Mouse (Mus musculus): ENCODE measurements around the gene Tspear.
"Not testable (repeated sequence)": the region's sequence is repeated elsewhere in the genome, so short reads cannot be mapped to it uniquely, and the experiment has no call there.

The Tspear gene

DNA sequence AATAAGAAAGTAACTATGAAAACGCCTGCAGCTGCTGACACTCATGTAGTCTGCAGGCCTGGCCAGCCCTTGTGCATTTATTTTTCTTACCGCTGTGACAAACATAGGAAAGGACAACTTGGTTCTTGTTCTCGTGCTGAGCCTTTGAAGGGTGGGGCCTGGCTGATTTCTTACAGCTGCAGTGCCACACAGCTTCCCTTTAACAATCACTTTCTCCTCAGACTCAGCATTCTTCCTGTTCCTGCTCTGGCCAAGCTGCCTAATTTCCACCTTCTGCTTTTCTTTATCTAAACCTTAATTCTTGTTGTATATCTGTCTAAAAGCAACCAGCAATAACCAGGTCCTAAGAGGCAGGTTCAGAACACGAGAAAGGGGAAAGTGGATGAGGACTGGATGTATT, 27.4 kb downstream of the Tspear start:
- DNase-seq = no peak

DNA sequence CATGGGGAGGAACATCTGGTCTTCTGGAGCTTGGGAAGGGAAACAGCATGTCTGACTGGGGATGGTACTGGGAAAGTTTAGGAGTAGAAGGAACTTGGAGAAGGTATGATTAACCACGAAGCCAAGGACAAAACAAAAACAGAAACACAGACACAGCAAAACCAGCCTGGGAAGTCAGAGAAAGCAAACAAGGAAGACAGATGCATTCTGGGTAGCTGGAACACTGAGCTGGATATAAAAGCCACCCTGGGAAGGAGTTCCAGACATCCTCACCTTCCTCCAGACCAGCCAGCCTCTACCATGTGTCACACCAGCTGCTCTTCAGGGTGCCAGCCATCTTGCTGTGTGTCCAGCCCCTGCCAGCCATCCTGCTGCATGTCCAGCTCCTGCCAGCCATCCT, 29.1 kb downstream of the Tspear start, which contains the start of gene Gm10142:
Gene Gm10142 (plus strand): TSS at position 301 of the 400 bp plus-strand sequence.
- DNase-seq = no peak

DNA sequence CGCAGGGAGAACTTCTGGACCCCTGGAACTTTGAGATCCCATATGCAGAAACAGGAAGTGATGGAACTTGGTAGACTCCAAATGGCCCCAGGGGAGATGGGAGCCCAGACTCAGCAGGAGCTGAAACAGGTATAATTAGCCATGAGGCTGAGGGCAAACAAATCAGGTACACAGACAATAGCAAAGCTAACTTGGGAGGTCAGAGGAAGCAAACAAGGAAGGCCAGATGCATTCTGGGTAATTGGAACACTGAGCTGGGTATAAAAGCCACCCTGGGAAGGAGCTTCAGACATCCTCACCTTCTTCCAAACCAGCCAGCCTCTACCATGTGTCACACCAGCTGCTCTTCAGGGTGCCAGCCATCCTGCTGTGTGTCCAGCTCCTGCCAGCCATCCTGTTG, 33.9 kb downstream of the Tspear start, which contains the start of gene Krtap12-1:
Gene Krtap12-1 (plus strand): TSS at position 301 of the 400 bp plus-strand sequence.
- not testable (repeated sequence) for DNase-seq

DNA sequence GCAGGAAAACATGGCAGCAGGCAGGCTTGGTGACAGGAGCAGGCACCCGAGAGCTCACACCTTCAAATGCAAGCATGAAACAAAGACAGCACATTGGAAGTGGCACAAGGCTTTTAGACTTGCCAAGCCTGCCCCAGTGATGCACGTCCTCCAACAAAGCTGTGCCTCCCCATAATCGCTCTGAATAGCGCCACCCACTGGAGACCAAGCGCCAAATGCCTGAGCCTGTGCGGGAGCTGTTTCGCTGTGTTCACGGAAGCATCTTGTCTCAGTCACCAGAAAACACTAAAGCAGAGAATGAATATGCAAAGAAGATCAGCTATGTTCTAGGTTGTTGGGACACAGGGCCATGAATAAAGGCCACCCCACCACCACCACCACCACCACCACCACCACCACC, 38.5 kb downstream of the Tspear start:
- no peak for DNase-seq

- no peak for DNase-seq
Measured at GRCm38 (mm10) chr10:77726186-77726585, 39.8 kb downstream of the Tspear start, which contains the start of gene Gm10100. TSS of gene Gm10100 (plus strand) at chr10:77726486.

DNA sequence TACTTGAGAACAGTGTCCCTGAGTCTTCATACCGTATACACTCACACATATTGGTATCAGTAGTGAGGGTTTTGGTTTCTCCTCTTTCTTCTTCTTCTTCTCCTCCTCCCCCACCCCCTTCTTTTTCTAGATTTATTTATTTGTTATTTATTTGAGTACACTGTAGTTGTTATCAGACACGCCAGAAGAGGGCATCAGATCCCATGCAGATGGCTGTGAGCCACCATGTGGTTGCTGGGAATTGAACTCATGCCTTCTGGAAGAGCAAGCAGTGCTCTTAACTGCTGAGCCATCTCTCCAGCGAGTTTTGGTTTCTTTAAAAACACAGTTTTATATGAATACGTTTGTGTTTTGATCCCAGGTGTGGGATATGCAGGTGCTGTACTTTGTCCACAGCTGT, 41.9 kb downstream of the Tspear start:
- DNase-seq = no peak

- DNase-seq = no peak
Measured at GRCm38 (mm10) chr10:77729241-77729640, 42.9 kb downstream of the Tspear start.

GRCm38 (mm10) chr10:77735928-77736327, 49.6 kb downstream of the Tspear start:
- DNase-seq = no peak

- no peak for DNase-seq
Measured at GRCm38 (mm10) chr10:77738929-77739328, 52.6 kb downstream of the Tspear start.

DNA sequence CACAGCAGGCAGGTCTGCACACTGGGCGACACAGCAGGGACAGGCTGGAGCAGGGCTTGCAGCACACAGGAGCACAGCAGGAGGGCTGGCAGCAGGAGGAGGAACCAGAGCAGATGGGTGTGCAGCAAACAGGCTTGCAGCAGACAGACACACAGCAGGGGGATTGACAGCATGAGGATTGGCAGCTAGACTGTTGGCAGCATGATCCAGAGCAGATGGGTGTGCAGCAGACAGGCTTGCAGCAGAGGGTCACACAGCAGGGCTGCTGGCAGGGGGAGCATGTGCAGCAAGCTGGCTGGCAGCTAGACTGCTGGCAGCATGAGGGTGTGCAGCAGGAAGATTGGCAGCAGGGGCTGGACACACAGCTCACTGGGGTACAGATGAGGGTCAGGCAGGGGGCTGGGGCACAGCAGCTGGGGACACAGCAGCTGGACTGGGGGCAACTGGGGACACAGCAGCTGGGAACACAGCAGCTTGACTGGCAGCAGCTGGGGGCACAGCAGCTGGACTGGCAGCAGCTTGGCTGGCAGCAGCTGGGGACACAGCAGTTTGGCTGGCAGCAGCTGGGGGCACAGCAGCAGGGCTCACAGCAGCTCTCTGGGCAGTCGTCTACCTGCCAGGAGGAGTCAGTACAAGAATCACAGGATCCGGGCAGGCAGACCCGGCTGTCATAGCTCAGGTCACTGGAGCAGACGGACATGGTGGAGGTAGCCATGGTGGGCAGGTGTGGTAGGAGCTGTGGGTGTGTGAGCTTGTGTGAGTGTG, 55.7 kb downstream of the Tspear start, which contains the start of gene Gm18596:
Gene Gm18596 (minus strand): TSS at position 715 of the 765 bp plus-strand sequence.
- not testable (repeated sequence) for DNase-seq

GRCm38 (mm10) chr10:77750686-77751085, 64.3 kb downstream of the Tspear start:
- not testable (repeated sequence) for DNase-seq

DNA sequence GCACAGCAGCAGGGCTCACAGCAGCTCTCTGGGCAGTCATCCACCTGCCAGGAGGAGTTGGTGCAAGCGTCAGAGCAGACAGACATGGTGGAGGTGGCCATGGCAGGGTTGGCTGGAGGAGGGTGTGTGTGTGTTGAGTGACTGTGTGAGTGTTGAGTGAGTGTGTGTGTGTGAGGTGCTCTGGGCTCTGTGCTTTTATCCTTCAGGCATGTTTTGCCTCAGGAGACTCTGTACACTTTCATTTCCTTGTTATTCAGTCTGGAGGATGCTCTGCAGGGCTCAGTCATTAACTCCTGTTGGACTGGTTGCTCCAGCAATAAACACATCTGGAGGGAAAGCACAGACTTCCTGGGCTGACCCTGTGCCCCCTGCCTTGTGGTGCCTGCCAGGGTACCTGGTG, 64.9 kb downstream of the Tspear start, which contains the start of gene Gm9736:
Gene Gm9736 (minus strand): TSS at position 101 of the 400 bp plus-strand sequence.
- not testable (repeated sequence) for DNase-seq

DNA sequence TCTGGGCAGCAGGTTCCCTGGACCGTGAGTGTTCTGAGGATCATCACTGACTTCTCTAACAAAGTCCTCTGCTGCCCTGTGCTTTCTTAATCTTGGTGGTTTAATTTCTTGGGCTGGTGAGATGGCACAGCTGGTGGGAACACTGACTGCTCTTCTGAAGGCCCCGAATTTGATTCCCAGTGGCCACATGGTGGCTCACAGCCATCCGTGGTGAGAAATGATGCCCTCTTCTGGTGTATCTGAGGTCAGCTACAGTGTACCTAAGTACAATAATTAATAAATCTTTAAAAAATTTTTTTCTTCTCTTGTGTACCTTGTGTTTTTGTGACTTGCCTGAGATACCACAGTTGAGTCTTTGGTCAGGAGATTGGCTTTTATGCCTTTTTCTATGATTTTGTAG, 65.9 kb downstream of the Tspear start:
- not testable (repeated sequence) for DNase-seq

GRCm38 (mm10) chr10:77753448-77753847, 67.1 kb downstream of the Tspear start:
- DNase-seq = no peak

GRCm38 (mm10) chr10:77759582-77759981, 73.2 kb downstream of the Tspear start, which contains the start of gene Gm3233:
TSS of gene Gm3233 (minus strand) at chr10:77759682.
- not testable (repeated sequence) for DNase-seq

DNA sequence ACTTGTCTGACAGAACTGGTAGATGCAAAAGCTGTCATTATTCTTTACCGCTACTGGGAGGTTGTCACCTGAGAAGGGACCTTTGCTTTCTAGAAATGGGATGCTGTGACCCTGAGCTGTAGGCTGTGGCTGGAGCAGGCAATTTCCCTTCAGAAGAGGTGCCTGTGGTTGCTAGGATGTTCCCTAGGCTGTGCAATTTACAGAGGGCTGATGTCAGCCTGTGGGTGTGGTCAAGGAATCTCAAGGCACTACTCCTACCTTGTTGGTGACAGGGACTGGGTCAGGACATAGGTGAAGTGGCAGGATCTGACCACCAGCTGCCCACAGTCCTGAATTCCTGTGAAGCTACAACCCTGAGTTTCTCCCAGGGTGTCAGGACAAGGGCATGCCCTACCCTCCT, 83.4 kb downstream of the Tspear start:
- no peak for DNase-seq

DNA sequence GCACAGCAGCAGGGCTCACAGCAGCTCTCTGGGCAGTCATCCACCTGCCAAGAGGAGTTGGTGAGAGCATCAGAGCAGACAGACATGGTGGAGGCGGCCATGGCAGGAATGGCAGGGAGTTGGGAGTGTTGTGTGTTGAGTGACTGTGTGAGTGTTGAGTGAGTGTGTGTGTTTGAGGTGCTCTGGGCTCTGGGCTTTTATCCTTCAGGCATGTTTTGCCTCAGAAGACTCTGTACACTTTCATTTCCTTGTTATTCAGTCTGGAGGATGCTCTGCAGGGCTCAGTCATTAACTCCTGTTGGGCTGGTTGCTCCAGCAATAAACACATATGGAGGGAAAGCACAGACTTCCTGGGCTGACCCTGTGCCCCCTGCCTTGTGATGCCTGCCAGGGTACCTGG, 84.9 kb downstream of the Tspear start, which contains the start of gene Gm3238:
Gene Gm3238 (minus strand): TSS at position 101 of the 400 bp plus-strand sequence.
- not testable (repeated sequence) for DNase-seq

DNA sequence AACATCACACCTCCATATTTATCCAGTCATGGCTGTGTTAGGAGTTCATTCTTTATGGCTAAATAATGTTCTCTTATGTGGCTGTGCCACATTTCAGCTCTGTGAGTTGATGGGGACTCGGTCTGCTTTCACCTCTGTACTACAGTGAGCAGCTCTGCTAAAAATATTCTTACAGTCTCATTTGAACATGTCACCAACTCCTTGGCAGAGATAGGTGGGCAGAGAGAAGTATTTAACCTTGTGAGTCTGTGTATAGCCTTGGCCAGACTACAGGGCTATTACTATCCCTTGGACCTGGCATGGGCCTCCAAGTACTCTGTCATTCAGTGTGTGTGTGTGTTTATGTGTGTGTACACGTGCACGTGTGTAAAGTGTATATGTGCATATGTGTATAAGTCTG, 85.8 kb downstream of the Tspear start:
- not testable (repeated sequence) for DNase-seq

DNA sequence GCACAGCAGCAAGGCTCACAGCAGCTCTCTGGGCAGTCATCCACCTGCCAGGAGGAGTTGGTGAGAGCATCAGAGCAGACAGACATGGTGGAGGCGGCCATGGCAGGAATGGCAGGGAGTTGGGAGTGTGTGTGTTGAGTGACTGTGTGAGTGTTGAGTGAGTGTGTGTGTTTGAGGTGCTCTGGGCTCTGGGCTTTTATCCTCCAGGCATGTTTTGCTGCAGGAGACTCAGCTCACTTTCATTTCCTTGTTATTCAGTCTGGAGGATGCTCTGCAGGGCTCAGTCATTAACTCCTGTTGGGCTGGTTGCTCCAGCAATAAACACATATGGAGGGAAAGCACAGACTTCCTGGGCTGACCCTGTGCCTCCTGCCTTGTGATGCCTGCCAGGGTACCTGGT, 90.5 kb downstream of the Tspear start, which contains the start of gene Gm7138:
Gene Gm7138 (minus strand): TSS at position 101 of the 400 bp plus-strand sequence.
- DNase-seq = not testable (repeated sequence)

- DNase-seq = not testable (repeated sequence)
Measured at GRCm38 (mm10) chr10:77782442-77782841, 96.1 kb downstream of the Tspear start, which contains the start of gene Gm3250. TSS of gene Gm3250 (minus strand) at chr10:77782542.

GRCm38 (mm10) chr10:77783396-77783795, 97.0 kb downstream of the Tspear start:
- not testable (repeated sequence) for DNase-seq

- DNase-seq = not testable (repeated sequence)
Measured at GRCm38 (mm10) chr10:77787876-77788275, 101.5 kb downstream of the Tspear start, which contains the start of gene Gm7137. TSS of gene Gm7137 (minus strand) at chr10:77788200.

GRCm38 (mm10) chr10:77788621-77789020, 102.3 kb downstream of the Tspear start:
- DNase-seq = no peak

DNA sequence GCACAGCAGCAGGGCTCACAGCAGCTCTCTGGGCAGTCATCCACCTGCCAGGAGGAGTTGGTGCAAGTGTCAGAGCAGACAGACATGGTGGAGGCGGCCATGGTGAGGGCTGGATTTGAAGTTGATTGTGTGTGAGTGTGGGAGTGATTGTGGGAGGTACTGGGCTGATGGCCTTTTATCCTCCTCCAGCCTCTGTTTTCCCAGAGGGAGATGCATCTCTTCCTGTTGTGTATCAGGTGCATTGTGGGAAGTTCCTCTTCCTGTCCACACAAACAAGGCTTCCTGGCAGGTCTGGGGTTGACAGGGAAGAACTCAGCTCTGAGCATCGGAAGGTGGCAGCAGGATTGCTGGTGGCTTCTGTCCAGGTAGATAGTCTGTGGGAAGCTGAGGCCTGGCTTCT, 108.6 kb downstream of the Tspear start, which contains the start of gene Gm9639:
Gene Gm9639 (minus strand): TSS at position 101 of the 400 bp plus-strand sequence.
- no peak for DNase-seq
